Mouse (Mus musculus) thymus, postnatal 14 days (tissue): ENCODE measurements at regions not wholly inside any gene's neighbourhood (a gene's known extent, or its start where the extent isn't known, plus 50 kb on each side); places are given as distances from the start of the nearest gene placed in this dataset.
"Not testable (repeated sequence)": the region's sequence is repeated elsewhere in the genome, so short reads cannot be mapped to it uniquely, and the experiment has no call there.

Experiments
- DNase-seq: peaks from one replicate; pipeline ENCODE4 v3.0.0; 2021

DNA sequence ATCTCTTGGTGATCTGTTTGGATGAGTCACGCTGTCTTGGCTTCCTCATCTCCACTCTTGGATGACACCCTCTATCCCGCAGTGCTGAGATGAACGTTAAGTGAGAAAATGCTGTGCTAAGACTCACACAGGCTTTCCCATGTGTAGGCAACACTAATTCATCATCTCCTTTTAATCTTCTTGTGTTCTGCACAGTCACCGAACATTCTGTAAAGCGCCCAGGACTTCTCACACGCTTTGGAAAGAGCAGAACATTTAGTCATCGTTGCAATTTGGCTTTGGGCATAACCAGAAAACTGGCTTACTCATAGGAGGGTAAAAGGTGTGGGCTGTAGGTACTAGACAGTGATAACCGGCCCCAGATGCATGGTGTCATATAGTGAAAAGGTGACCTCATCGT, 94.9 kb downstream of the Plppr4 start:
- DNase-seq, result no peak

DNA sequence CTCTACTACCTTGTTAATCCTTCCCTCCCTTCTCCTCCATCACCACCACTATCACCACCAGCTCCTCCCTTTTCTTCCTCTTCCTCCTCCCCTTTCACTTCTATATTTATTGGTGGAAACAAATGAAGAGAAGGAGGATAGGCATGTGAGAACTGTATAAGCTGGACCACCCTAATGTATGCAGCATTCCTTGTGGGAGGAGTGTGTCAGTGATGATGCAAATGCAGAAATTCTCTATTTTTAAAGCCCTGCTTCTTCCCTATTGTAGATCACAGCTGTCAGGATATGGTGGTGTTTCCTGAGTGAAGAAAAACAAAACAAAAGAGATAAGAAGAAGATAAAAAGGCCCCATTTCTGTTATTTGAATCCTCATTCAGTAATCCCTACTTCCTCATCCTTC, 112.8 kb downstream of the Plppr4 start:
- DNase-seq, result no peak

DNA sequence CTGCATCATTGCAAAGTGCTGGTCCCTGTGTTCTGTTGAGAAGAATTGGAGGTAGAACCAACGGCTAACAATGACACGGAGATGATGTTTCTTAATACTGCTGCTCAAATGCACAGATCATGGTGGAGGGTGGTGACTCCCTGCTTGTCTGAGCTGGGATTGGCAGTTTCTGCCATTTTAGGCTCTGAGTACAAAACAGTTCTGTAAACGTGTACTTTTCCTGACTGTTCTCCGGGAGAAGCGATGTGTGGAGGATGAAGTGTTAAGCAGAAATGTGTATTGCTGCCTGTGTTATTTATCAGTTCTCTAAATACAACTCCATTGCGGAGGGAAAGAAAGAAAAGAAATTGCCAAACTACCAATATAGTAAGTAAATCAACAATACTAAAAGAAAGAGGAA, 118.9 kb downstream of the Plppr4 start:
- DNase-seq, result no peak

DNA sequence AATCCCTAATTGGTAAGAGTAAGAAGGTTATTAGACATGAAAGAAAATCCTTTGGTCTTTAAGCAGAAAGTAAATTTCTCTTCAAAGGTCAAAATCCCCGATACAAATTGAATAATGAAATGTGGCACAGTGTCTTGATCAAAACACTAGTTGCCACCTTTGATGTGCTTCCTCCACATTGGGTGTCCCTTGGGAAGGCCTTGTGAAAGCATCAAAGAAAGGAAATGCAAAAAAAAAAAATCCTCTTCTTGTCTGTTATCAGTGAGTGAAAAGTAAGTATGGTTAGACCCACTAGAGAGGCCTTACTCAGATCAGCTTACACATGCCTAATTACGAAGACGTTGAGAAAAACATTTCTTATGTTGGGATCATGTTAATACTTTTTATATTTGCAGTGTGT, 134.1 kb downstream of the Plppr4 start:
- DNase-seq, result no peak

DNA sequence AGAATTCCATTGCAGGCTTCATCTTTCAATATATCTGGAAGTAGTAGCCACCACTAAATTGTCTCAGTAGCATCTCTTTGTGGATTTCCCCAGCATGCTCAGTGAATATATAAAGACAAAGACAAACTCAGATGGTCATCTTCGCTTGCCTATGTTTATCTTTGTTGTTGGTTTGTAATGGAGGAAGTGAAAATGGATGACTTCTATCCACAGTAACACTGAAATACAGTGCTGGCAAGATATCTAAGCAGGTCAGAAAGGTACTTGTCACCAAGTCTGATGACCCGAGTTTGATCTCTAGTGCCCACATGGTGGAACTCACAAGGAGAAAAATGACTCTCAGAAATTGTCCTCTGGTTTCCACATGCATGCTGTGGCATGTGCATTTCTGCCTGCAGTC, 135.6 kb downstream of the Plppr4 start:
- DNase-seq, result no peak

DNA sequence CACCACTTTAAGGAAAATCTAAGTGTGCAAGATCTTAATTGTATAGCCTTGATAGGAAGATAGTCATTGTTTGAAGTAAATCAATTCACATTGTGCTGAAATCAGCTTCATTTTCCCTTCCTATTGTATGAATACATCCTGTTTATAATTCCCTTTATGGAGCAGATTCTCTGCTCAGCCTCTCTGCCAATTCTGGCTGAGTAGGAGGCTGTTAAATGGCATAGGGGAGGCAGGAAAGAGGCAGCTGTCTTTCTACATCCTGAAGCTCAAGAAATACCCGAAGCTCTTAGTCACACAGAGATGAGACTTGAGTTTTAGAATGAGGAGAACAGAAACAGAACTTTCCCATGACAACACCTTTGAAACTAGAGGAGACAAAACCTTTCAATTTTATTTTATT, 142.7 kb downstream of the Plppr4 start:
- DNase-seq, result no peak

DNA sequence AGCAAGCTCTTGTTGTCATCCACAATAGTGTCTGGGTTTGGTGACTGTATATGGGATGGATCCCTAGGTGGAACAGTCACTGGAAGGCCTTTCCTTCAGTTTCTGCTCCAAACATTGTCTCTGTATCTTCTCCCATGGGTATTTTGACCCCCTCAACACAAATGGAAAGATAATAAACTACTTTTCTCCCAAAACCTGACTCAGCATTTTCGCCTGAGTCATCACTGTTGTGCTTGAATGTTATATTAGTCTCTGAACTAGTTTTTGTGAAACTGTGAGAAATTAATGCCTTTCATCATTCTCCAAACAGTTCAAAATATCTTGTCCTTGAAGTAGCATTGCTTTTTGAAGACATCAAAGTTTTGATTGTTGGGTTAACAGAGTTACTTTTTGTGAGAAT, 168.8 kb downstream of the Plppr4 start:
- DNase-seq, result no peak

DNA sequence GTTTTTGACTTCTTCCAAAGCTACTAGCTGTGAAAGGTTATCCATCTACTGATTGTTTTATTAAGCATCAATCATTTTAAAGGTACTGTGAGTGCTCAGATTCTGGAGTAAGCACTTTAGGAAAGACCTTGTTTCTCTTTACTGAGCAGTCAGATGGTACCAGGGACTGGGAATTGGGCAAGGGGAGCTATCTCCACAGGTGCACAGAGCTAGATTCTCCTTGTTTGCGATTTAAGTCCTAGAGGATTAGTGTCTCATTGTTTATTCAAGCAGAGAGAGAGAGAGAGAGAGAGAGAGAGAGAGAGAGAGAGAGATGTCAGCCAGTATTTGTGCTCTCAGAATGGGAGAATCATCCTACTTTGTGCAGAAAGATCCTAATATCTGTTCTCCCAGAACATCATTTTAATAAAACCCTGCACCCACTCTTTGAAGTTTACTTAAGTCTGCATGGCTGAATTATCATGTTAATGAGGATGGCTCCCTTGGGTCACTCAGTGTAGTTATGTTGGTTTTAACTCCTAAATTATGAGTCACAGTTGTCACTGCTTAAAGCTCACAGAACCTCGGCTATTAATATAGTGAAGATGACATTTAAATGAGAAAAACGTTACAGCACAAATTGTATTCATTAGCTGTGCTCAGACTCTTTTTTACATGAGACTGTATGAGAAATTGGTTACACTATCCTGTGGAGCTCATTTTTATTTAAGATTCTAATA, 171.7 kb downstream of the Plppr4 start:
- no peak for DNase-seq

DNA sequence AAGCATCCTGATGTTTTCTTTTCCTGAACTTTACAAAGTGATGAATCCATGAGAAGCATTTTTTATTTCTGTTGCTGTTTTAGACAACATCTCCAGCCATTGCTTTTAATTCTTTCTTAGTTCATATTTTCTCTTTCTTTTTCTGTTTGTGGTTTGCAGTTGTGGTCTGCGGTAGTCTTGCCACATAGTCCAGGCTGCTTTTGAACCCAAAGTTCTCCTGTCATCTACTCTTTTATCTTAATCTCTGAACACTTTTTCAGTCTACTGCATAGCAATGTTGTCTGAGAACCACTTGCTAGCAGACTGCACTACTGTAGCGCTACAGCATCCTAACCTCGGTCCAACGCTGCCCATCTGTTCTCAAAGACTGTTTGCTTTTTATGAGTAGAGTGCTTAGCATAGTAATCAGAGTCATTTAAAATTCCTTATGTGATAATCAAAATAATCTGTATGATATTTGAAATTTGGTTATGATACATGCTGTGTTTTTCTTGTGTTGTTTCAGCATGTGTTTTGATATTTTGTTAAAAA, 177.0 kb downstream of the Plppr4 start:
- DNase-seq, result no peak

DNA sequence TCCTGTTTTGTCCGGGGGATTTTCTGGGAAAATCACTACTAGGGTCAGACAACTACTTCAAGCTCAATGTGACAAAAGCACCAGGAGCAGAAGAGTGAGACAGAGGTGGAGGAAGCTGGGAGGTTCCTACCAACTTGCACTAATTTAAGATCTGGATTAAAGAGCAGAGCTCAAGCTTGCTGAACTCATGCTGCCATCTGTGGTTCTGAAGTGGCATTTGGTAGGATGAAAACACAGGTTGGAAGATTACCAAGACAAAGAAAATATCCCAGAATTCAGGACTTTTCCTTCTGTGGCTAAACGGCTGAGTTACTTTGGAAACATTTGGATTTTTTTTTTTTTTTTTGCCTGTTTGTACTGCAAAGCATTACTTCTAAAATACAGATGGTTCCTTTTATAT, 190.9 kb downstream of the Plppr4 start:
- DNase-seq, result no peak

DNA sequence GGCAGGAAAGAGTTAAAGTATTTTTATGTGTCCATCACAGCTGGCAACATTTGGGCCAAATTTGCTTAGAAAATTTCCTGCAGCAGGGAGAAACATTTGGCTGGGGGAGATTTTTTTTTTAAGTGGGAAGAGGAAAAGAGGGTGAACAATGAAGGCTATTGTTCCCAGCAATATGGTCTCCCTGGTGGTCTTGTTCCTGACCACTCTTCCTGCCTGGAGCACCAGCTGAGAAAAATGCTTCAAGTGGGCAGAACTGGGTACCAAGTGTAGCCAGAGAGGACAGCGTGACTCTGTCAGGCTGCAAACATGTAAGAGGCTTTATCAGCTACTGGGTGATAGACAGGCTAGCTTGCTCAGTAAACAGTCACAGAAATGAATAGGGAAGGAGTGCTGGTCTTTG, 194.3 kb upstream of the Palmd start:
- DNase-seq, result no peak

DNA sequence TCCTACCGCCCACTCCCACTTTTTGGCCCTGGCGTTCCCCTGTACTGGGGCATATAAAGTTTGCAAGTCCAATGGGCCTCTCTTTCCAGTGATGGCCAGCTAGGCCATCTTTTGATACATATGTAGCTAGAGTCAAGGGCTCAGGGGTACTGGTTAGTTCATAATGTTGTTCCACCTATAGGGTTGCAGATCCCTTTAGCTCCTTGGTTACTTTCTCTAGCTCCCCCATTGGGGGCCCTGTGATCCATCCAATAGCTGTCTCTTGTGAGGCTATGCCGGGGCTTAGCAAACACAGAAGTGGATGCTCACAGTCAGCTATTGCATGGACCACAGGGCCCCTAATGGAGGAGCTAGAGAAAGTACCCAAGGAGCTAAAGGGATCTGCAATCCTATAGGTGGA, 191.9 kb upstream of the Palmd start:
- not testable (repeated sequence) for DNase-seq

DNA sequence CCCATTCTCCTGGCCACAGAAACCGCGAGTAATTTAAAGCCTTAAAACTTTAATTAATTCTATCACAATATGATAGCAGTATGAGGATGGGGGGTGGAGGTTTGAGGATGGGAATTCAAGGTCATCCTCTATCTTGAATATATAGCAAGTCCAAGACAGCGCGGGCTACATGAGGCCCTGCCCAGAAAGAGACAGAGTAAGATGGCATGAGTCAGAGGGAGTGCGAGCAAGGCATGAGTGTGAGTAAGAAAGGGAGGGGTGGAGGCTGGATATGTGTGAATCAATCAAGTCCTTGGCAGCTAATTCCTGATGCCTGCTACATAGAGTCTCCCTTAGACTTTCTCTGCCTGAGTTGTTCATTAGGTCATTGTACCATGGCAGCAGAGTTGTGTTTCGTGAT, 186.5 kb upstream of the Palmd start:
- DNase-seq, result no peak

DNA sequence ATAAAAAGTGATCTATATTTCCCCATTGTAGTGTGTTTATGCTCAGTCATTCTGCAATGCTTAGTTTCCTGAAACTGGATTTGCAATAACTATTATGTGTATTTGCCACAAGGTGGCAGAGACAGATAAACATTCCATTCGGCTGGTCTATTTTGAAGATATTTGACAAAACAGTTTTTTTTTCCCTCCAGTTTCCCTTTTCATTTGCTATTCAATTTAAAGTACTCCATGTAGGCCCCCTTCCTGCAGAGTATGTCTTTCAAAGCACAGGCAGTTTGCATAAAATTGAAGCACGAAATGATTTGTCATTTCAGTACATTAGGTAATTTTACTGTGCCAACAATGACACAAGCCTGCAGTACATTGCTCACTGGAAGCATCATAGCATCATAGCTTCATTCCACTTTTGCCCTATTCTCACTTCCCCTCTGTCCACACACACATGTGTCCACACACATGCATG, 184.3 kb upstream of the Palmd start:
- DNase-seq, result no peak

DNA sequence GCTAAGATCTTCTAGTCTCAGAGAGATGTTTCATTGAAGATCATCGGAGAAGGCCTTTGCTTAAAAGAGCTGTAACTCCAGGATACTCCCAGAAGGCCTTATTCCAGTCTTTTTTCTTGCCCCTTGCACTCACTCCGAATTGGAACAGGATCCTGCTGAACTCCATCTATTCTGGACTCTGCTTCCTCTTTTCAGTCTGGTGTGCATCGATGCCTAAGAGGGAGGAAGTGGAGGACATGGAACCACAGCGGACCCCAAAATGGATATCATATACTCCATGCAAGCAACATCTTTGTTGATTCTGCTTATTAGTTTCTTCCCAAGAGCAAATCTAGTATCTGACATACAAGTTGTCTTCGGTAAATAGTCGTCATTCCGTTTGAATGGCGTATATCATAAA, 183.6 kb upstream of the Palmd start:
- DNase-seq, result no peak

DNA sequence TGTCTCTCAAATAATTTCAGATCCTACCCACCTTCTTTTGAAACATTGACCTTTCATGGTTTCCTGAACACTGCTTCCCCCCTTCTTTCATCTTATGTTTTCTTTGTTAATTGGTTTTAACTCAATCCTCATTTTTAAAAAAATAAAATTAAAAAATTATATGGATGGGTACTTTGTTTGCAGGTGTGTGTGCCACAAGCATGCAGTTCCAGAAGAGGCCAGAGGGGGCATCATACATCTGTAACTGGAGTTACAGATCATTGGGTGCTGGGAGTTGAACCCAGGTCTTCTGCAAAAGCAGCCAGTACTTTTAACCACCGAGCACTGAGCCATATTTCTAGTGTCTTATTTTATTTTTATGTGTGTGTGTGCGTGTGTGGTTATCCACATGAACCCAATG, 178.6 kb upstream of the Palmd start:
- DNase-seq, result peak; percentile 5

DNA sequence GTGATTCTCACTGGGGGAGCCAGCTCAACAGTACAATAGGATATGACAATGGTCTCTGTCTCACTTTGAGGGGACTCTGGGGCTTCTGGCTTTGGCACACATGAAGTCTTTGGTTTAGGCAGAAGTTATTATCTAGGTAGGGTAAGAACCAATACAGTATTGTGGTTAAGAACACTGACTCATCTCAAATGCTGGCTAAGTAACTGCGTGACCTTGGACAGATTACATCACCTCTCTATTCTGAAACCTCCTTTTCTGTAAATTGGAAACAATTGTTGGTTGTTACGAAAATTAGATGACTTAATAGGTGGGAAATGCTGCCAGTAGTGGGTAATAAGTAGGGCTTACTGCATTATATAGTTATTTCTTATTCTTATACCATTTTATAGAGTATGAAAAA, 171.0 kb upstream of the Palmd start:
- DNase-seq, result no peak

DNA sequence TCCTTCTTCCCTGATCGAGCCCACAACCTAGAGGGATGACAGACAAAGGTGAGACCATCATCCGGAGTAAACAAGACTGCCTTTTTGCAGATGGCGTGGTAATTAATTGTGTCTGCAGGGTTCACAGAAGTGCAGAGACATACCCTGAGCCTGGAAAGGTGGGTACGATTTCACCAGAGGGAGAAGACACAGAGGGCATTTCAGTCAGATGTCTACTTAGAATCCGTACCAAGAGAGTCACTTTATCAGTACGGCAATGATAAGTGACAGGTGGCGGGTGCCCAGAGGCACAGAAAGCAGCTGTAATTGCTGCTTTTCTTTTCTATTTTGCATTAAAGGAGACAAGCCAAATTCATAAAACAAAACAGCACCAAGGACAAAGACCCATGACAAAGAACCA, 169.9 kb upstream of the Palmd start:
- DNase-seq, result no peak

DNA sequence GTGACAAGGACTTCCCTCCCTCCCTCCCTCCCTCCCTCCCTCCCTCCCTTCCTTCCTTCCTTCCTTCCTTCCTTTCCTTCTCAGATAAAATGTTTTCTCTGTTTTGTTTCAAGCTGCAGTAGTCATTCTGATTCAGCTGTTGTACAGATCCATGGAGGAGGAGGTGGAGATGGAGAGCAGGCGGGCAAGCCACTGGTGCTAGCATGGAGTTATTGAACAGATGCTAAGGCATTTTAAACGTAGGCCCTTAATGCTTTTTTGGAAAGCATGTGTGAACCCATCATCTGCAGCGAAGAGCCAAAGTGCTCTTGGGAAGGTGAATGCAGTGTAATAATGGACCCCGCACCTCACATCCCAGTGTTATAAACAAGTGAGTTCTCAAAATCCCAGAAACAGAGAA, 164.1 kb upstream of the Palmd start:
- DNase-seq, result no peak

DNA sequence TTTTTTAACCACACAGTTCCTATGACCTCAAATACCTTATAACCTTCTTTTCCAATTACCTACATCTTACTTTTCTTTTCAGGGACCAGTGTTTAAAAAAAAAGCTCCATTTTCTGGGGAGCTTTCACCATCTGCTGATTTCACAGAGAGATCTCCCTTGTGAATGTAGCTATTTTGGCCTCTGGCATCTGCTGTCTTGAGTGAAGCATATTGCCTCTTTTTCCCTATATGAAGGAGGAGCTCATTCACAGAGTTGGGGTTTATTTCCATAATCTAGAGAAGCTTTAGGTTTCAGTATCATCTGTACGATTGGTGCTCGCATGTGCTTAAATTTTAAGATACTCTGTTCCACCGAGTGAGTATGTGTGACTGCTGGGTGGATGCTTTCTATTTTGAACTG, 153.4 kb upstream of the Palmd start:
- no peak for DNase-seq

DNA sequence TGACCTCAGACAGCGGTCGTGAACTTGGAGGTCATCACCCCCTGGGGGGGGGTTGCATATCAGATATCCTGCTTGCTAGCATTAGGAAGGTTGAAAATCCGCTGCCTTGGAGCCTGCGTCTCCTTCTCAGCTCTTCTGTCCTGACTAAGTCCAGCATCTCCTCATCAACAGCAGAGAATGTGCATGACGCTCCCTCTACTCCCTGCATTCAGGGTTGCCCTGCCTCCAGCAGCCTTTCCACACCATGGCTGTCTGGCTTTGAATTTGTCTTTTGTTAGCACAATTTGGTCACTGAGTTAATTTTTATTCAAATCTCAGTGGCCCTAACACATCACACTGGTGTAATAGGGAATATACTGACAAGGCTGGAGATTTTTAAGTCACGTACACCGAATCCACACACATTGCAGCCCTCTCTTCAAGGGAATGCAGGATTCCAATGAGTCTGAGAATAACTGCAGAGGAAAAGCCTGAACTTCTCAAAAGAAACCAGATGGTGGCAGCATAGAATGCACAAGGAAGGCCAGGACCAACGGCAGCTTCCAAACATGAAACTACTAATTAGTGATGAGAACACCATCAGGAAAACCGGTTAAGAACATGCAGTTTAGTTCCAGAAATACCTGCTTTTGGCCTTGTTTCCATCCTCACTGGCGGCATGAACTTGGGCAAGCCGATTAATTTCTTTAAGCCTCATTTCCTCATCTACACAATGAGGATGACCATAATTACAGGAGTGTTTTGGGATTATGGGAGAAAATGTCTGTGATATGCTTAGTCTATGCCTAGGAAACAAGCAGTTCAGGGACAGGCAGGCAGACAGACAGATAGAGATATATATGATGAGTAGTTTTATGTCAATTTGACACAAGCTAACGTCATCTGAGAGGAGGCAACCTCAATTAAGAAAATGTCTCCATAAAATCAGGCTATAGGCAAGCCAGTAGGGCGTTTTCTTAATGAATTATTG, 151.6 kb upstream of the Palmd start:
- no peak for DNase-seq

DNA sequence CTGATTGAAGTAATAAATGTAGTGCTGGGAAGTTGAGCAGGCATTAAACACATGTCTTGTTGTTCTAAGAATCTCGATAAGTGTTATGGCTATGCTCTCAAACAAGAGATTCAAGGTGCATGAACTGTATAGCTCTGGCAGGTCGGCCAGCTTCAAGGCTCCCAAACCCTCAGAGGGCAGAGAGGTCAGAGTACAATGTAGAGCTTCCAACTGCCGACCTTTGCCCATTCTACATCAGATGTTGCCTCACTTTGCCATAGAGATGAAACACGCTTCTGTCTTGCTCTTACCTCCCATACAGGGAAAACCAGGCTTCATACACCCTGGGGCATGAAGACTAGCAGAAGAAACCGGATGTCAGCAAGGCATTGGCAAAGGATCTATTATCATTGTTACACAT, 150.8 kb upstream of the Palmd start:
- no peak for DNase-seq

DNA sequence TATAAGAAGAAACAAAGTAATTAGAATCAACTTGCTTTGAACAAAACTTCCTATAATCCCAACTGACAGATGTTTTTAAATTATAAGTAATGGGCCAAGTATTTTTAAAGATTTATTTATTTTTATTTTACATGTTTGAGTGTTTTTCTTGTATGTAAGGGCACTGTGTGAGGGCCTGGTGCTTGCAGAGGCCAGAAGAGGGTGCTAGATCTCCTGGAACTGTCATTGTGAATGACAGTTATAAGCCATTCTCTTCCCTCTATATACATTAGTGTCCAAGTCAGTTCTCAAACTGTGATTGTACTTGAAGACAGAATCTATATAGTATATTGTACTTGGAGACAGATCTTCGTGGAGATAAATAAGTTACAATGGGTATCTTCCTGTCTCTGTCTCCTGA, 149.1 kb upstream of the Palmd start:
- DNase-seq, result no peak

DNA sequence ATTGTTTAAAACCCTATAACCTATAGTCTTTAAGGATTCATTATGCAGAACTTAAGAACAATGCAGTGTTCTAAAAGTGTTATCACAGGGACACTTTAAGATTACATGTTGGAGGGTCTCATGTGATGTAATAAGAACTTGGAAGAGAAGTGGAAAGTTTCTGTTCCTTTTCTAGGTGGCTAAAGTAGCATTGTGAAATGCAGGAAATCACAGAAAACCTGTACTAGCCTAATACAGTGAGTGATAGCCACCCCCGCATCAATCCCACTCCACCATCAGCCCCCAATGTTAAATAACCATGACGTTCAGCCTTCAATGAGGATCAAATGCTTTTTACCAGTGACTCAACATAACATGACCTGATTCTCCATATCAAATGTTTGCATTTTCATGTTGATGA, 147.4 kb upstream of the Palmd start:
- DNase-seq, result no peak
